Mouse (Mus musculus) heart, embryonic 14.5 days (tissue): ENCODE data around the gene Gng8. TPM values are rescaled to one million over a fixed set of nuclear protein-coding genes. Genes with fewer than 3 reads are reported as not detected.

ENCODE experiments used
- ATAC-seq: fragments of 200-750 bp; cut with Nextera tagmentation; 2 replicates; pipeline ENCODE4 v1.8.0; 2017; ENCODE audit warnings: low read depth, moderate TSS enrichment; ENCODE audit not compliant: insufficient number of reproducible peaks, insufficient read depth, low FRiP score
- H3K27ac ChIP-seq, 2 experiments: fragments of 200-500 bp in 1 of 2; fragments of 300-500 bp in 1 of 2; sonication (generic) in 1 of 2; replicated peaks in 1 of 2; 2 replicates each; pipeline ENCODE4 v1.5.1; 2012 to 2014; ENCODE audit warnings: low read depth in 2 of 2, low read length in 2 of 2, control low read depth in 1 of 2, mild to moderate bottlenecking in 1 of 2, mixed read lengths in 1 of 2; ENCODE audit not compliant: control insufficient read depth in 1 of 2, insufficient read depth in 1 of 2
- H3K27me3 ChIP-seq: fragments of 300-500 bp; sonication (generic); 2 replicates; pipeline ENCODE4 v1.6.1; 2014; ENCODE audit warnings: mild to moderate bottlenecking, low read length, control low read depth; ENCODE audit not compliant: control insufficient read depth, insufficient read depth
- H3K36me3 ChIP-seq: fragments of 300-500 bp; sonication (generic); 2 replicates; pipeline ENCODE4 v1.6.1; 2014; ENCODE audit warnings: mild to moderate bottlenecking, control low read depth, low read length, mixed read lengths; ENCODE audit not compliant: control insufficient read depth, insufficient read depth
- H3K4me1 ChIP-seq, 2 experiments: fragments of 200-500 bp in 1 of 2; fragments of 300-500 bp in 1 of 2; sonication (generic) in 1 of 2; 2 replicates each; pipeline ENCODE4 v1.6.1; 2012 to 2014; ENCODE audit warnings: low read length in 2 of 2, control low read depth in 1 of 2, mixed read lengths in 1 of 2; ENCODE audit not compliant: control insufficient read depth in 2 of 2, insufficient read depth in 2 of 2
- H3K4me2 ChIP-seq: fragments of 300-500 bp; sonication (generic); 2 replicates; pipeline ENCODE4 v1.6.1; 2014; ENCODE audit warnings: mild to moderate bottlenecking, low read length
- H3K4me3 ChIP-seq, 2 experiments: fragments of 200-500 bp in 1 of 2; fragments of 300-500 bp in 1 of 2; sonication (generic) in 1 of 2; 2 replicates each; pipeline ENCODE4 v1.5.1; 2012 to 2014; ENCODE audit warnings: low read length in 2 of 2, mild to moderate bottlenecking in 2 of 2, control low read depth in 1 of 2, low read depth in 1 of 2, moderate library complexity in 1 of 2; ENCODE audit not compliant: control insufficient read depth in 1 of 2, insufficient read depth in 1 of 2
- H3K9ac ChIP-seq: fragments of 300-500 bp; sonication (generic); 2 replicates; pipeline ENCODE4 v1.6.1; 2014; ENCODE audit warnings: mild to moderate bottlenecking, low read length
- H3K9me3 ChIP-seq: fragments of 300-500 bp; sonication (generic); 2 replicates; pipeline ENCODE4 v1.6.1; 2016; ENCODE audit warnings: low read length, control low read depth; ENCODE audit not compliant: control insufficient read depth
- WGBS: fragments of 180-500 bp; shearing (Covaris S2); extraction: QIAGEN DNeasy Blood & Tissue Kit; methylation state at CpG from one replicate; pipeline ENCODE4 v1.1.7; 2014; 5-methylcytosine and 5-hydroxymethylcytosine counted together
- polyA plus RNA-seq: library from polyadenylated mRNA; unstranded; fragments of >200 nt; fragmentation: Nextera tagmentation; extraction: Ambion mirVana; gene quantifications from 2 replicates; pipeline ENCODE4 v1.2.1, GENCODE M21; 2014

Gene Gng8
- polyA plus RNA-seq, 1 experiment from 2014 or later: 6.9 TPM

DNA sequence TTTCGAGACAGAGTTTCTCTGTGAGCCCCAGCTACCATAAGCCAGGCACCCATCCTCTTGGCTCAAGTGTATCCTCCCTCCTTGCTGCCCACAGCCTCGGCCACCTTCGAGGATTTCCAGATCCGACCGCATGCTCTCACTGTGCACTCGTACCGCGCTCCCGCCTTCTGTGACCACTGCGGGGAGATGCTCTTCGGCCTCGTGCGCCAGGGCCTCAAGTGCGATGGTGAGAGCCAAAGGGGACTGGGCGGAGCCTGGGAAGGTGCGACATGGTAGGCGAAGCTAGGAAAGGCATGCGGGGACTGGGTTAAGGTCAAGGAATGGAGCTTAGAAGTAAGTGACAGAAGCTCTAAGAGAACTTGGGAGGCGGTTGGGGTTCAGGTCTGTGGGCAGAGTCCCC lies 44.1 kb upstream of the Gng8 start:
- ATAC-seq: no peak
- H3K4me1 ChIP-seq: peaks cover 12 to 18% of the 10 kb centered on the region in 2 experiments
- peaks cover 45% of the 10 kb centered on the region for H3K36me3 ChIP-seq
- H3K9ac ChIP-seq: no peak overlapping the region
- H3K4me2 ChIP-seq: no peak overlapping the region
- WGBS: 79% methylated on average over 19 of the region's 19 CpGs
- no peak overlapping the region for H3K4me3 ChIP-seq
- H3K27ac ChIP-seq: no peak overlapping the region
- H3K27me3 ChIP-seq: no peaks in the 10 kb centered on the region
- no peaks in the 10 kb centered on the region for H3K9me3 ChIP-seq

DNA sequence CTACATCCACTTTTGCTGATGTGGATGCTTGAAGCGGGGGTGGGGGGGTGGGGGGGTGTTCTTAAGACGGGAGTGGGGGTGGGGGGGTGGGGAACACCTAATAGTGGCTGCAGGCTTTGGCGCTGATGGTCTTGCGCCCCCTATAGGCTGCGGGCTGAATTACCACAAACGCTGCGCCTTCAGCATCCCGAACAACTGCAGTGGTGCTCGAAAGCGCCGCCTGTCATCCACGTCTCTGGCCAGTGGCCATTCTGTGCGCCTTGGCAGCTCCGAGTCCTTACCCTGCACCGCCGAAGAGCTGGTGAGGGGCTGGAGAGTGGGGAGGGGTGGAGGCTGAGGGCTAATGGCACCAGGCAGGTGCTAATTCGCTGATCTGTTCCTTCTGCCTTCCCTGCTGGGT lies 43.0 kb upstream of the Gng8 start:
- no peak overlapping the region for H3K27ac ChIP-seq
- H3K4me3 ChIP-seq: no peak overlapping the region
- no peaks in the 10 kb centered on the region for H3K27me3 ChIP-seq
- WGBS: 35% methylated on average over 17 of the region's 17 CpGs
- H3K4me2 ChIP-seq: no peak overlapping the region
- no peak overlapping the region for H3K9ac ChIP-seq
- peaks cover 55% of the 10 kb centered on the region for H3K36me3 ChIP-seq
- no peak for ATAC-seq
- H3K9me3 ChIP-seq: no peaks in the 10 kb centered on the region
- peaks cover 12 to 16% of the 10 kb centered on the region in 2 experiments for H3K4me1 ChIP-seq

DNA sequence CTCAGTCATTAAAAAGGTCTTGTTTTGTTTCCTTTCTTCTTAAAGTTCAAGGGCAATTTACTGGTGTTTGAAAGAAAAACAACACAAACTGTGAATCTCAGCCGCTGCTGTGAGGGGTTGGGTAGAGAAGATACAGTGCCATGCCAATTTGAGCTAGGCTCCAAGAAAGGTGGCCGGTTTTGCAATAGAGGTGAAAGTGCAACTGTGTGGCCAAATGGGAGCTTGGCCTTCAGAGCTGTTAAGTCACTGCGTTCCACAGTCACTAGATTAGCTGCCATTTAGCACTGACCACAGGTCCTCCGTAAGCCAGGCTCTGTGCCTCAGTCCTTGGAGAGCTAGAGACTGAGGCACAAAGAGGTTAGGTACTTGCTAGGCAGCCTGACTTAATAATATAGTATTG lies 40.0 kb upstream of the Gng8 start:
- Histone ChIP-seq H3K9me3 (no peaks in the 10 kb centered on the region), H3K4me3 (no peak overlapping the region), H3K27me3 (no peaks in the 10 kb centered on the region), H3K36me3 (peaks cover 86% of the 10 kb centered on the region), H3K27ac (no peak overlapping the region), H3K4me2 (no peak overlapping the region), H3K9ac (no peak overlapping the region), H3K4me1 (no peaks in the 10 kb centered on the region)
- 89% methylated on average over 4 of the region's 4 CpGs for WGBS
- ATAC-seq: no peak

DNA sequence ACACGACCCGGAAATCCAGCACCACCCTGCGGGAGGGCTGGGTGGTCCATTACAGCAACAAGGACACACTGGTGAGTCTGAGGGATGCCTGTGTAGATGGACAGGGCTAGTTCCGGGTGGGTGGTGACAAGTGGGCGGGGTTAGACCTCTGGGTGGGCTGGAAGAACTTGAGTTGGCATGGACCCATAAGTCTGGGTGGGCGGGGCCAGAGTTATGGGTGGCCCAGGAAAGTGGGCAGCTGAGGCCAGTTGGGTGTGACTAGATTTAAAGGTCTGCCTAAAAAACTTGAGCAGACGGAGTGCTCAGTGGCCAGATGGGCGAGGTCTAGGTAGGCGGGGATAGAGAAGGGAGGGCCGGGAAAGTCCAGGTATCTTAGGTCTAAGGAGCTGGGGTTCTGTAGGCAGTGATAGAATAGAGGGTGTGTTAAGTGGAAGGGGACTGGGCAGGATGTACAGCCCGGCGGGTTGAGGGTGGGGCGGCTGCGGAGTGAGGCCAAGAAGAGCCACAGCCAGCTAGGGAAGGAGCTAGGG lies 38.2 kb upstream of the Gng8 start:
- Histone ChIP-seq H3K9ac (no peak overlapping the region), H3K27me3 (no peaks in the 10 kb centered on the region), H3K9me3 (no peaks in the 10 kb centered on the region), H3K36me3 (peaks cover 93% of the 10 kb centered on the region), H3K4me2 (no peak overlapping the region), H3K4me3 (no peak overlapping the region), H3K27ac (no peak overlapping the region), H3K4me1 (no peaks in the 10 kb centered on the region)
- ATAC-seq: no peak
- WGBS: 77% methylated on average over 14 of the region's 14 CpGs

DNA sequence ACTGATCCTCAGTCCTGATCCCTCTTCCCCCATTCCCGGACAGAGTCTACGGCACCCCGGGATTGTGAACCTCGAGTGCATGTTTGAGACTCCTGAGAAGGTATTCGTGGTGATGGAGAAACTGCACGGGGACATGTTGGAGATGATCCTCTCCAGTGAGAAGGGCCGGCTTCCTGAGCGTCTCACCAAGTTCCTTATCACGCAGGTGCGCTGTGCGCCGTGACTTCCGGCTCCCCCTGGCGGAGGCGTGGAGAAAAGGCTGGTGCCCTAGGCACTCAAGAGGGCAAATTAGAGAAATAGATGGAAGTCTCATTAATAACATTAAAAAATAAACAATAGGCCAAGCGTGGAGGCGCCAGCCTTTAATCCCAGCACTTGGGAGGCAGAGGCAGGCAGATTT lies 33.2 kb upstream of the Gng8 start:
- Histone ChIP-seq H3K4me1 (no peaks in the 10 kb centered on the region), H3K9ac (no peak overlapping the region), H3K9me3 (no peaks in the 10 kb centered on the region), H3K27ac (no peak overlapping the region), H3K4me3 (no peak overlapping the region), H3K36me3 (peaks cover 91% of the 10 kb centered on the region), H3K4me2 (no peak overlapping the region), H3K27me3 (no peaks in the 10 kb centered on the region)
- 31% methylated on average over 17 of the region's 17 CpGs for WGBS
- no peak for ATAC-seq

DNA sequence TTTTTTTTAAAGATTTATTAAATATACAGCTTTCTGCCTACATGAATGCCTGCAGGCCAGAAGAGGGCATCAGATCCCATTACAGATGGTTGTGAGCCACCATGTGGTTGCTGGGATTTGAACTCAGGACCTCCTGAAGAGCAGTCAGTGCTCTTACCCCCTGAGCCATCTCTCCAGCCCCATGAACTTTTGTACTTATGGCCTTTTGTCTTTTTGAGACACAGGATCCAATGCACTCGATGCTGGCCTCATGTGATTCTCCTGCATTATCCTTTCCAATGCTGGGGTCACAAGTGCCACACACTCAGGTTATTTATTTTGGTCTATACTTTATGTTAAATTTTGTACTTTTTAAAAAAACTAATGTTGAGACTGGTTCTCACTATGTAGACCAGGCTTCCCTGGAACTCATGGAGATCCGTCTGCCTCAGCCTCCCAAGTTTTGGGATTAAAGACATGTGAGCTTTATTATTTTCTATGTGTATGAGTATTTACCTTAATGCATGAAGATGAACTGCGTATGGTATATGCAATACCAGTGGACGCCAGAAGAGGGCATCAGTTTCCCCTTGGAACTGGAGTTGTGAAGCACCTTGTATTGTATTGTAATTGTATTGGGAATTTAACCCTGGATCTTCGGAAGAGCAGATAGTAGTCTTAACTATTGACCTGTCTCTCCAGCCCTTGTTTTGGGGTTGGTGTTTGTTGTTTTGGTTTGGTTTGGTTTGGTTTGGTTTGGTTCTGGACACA lies 31.5 kb upstream of the Gng8 start:
- 30% methylated on average over 5 of the region's 5 CpGs for WGBS
- no peak for ATAC-seq
- Histone ChIP-seq H3K9ac (no peak overlapping the region), H3K9me3 (no peaks in the 10 kb centered on the region), H3K4me3 (no peak overlapping the region), H3K4me2 (no peak overlapping the region), H3K36me3 (peaks cover 91% of the 10 kb centered on the region), H3K27ac (no peak overlapping the region), H3K4me1 (no peaks in the 10 kb centered on the region), H3K27me3 (no peaks in the 10 kb centered on the region)

DNA sequence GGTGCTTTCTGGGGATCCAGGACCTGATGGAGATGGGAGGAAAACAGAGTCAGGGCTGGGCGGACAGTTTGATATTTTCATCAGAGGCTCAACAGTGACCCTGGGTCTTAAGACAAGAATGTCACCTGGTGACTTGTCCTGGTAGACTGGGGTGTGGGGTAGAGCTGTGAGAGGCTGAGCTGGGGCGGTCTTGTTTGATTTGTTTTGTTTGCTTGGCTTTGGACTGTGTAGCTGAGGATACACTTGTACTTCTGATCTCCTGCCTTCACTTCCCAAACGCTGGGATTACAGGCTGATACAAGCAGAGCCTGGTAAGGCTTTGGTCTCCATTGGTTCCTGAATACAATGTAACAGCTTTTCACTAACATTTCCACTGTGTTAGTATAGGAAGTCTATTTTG lies 24.1 kb upstream of the Gng8 start:
- no peaks in the 10 kb centered on the region for H3K9me3 ChIP-seq
- H3K4me1 ChIP-seq: no peaks in the 10 kb centered on the region
- 82% methylated on average over 3 of the region's 3 CpGs for WGBS
- H3K9ac ChIP-seq: no peak overlapping the region
- H3K4me3 ChIP-seq: no peak overlapping the region
- H3K4me2 ChIP-seq: no peak overlapping the region
- no peak overlapping the region for H3K27ac ChIP-seq
- no peaks in the 10 kb centered on the region for H3K27me3 ChIP-seq
- peaks cover 74% of the 10 kb centered on the region for H3K36me3 ChIP-seq
- ATAC-seq: no peak

DNA sequence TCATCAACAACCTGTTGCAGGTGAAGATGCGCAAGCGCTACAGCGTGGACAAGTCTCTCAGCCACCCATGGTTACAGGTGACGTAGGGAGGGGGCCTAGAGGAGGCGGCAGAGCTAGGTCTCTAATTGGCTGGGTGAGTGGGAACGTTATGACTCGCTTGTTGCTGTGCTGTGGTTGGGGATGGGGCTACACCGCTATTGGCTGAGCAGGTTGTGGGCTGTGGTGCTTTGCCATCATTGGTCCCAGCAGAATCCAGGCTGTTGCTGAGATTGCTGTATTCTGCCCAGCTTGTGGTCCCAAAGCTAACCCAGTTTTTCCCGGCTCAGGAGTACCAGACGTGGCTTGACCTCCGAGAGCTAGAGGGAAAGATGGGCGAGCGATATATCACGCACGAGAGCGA lies 22.1 kb upstream of the Gng8 start:
- H3K9ac ChIP-seq: no peak overlapping the region
- 45% methylated on average over 16 of the region's 16 CpGs for WGBS
- peaks cover 0 to 3% of the 10 kb centered on the region in 2 experiments; a peak in 1 of 4 replicates for H3K4me1 ChIP-seq
- no peaks in the 10 kb centered on the region for H3K9me3 ChIP-seq
- H3K4me3 ChIP-seq: peak overlapping the region in 1 of 2 experiments; percentile 8; a peak in 1 of 4 replicates
- no peak overlapping the region for H3K4me2 ChIP-seq
- no peak overlapping the region for H3K27ac ChIP-seq
- peak; percentile 61 for ATAC-seq
- H3K27me3 ChIP-seq: no peaks in the 10 kb centered on the region
- peaks cover 56% of the 10 kb centered on the region for H3K36me3 ChIP-seq
